Mouse (Mus musculus) E14TG2a.4 (cell line): ENCODE data around the gene Nemp1.

Experiments
- CTCF ChIP-seq: conservative IDR thresholded peaks from 2 replicates; pipeline ENCODE4 v1.5.1; 2014; ENCODE audit warnings: low read length
- NANOG ChIP-seq: IDR thresholded peaks from 2 replicates; pipeline ENCODE4 v1.6.1; 2014; ENCODE audit warnings: borderline replicate concordance, low read length, mixed read lengths
- POU5F1 ChIP-seq: IDR thresholded peaks from 2 replicates; pipeline ENCODE4 v1.6.1; 2014; ENCODE audit warnings: low read length, borderline replicate concordance

- no peak for TF ChIP-seq CTCF
- TF ChIP-seq NANOG: no peak
- TF ChIP-seq POU5F1: no peak
Measured at GRCm38 (mm10) chr10:127668093-127669050, 1.7 kb downstream of the Nemp1 start, which contains the start of gene Nab2.
